Mouse (Mus musculus) C3H10T1/2 (cell line): ENCODE data around the gene Strip1. TPM values are rescaled to one million over a fixed set of nuclear protein-coding genes. Genes with fewer than 3 reads are reported as not detected.

Experiments used
- polyA plus RNA-seq, 2 experiments: library from polyadenylated mRNA; unstranded; fragments of >200 nt; fragmentation: generic; extraction: Trizol; gene quantifications; one replicate each; pipeline ENCODE4 v1.2.1; 2012; ENCODE audit warnings: missing spikeins in 2 of 2

The Strip1 gene
- 10 to 100 TPM; 18.6 to 37.2 TPM for polyA plus RNA-seq

DNA sequence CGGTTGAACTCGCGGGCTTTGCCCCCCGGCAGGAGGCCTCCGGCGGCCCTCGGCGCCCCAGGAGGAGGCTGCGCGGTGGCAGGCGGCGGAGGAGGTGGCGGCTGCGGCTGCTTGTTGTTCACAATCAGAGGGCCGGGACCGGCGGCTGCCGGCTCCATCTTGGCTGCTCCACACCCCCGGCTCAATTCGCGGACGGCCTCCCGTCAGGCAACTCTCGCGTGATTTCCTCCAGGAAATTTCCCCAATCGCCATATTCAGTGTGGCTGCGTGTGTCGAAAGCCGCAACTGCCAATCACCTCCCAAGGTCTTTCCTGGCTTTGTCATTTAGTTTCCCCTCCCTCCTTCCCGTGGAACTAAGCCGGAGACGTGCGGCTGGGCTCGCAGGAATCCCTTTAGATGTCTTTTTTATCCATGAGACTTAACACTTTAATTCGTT is at the start of gene Strip1:
TSS of gene Strip1 (minus strand) at position 172 of the 436 bp plus-strand sequence.

DNA sequence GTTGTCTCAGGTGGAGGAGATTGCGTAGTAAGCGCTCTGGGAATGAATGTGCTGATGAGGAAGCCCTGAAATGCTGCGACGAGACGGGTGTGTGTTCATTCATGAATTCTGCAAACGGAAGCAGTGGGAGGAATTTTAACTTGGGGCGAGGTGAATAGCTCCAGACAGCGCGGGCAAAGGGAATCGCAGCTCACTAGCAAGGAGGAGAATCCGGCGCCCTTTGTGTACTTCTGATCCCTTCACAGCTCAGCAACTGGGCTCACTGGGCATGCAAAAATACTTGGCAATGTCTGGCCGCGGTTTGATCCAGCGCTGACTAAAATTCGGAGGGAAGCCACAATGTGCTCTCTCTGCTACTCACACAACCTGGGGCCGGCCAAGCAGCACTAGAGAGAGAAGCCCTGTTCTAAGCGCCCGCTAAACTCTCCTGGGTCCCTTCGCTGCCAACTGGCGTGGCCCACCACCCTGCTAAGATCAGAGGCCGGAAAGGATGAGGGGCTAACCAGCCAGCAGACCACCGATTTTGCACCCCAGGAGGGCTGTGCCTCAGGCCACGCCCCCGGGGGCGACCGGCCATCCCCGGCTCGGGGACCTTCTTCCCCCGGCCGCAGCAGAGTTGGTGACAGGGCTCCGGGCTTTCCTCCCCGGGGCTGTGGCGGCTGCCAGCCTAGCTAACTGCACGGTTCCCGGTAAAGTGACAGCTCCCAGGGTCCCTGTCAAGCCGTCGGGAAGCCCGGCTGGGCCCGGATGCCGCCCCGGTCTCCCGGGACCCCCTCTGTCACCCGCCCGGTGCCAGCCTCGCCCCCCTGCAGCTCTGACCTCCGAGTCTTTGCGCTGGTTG is 592 bp downstream of the Strip1 start, which contains the start of gene Gm10961:
TSS of gene Gm10961 (plus strand) at position 641 of the 841 bp plus-strand sequence.

DNA sequence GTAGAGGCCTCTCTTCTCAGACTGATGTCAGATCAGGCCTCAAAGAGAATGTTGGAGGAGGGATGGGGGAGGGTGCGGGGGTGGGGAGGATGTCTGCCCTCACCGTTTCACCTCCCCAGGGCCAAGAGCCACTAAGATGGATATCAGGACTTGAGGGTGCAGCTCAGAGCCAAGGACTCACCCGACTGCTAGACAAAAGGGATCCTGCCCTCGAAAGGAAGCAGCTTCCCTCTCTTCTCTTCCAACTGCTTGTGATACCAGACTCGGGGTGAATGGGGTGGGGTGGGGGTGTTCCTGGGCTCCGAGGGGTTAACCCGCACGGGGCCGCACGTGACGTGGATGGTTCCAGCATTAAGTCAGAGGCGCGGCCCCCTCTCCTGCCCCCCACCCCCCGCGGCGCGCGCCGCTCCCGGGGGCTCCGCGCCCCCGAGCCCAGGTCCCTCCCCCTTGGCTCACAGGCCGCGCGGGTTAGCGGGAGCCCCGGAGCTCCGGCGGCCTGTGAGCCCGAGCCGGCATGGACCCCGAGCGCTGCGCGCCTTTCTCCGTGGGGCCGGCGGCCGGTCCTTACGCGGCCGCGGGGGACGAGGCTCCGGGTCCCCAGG is 36.7 kb downstream of the Strip1 start, which contains the start of gene Alx3:
TSS of gene Alx3 (plus strand) at position 370 of the 602 bp plus-strand sequence.

Other genes with a start within 250 kb of the Strip1 start
- gene Kcnc4, start 172.1 kb downstream of the Strip1 start, polyA plus RNA-seq = under 1 TPM in 1 of 2 experiments, not detected in 1; 0.02 TPM
- gene Slc6a17, start 113.7 kb downstream of the Strip1 start, polyA plus RNA-seq = not detected
- gene Ubl4b, start 76.6 kb downstream of the Strip1 start, polyA plus RNA-seq = not detected
- under 1 TPM in 1 of 2 experiments, not detected in 1; 0.53 TPM for gene Alx3, start 36.7 kb downstream of the Strip1 start, polyA plus RNA-seq
- not detected for gene Gm10961, start 372 bp downstream of the Strip1 start, polyA plus RNA-seq
- 10 to 100 TPM in 1 of 2 experiments, 1 to 10 TPM in 1; 7.0 to 51.5 TPM for gene Ahcyl1, start 64.9 kb upstream of the Strip1 start, polyA plus RNA-seq
- 100 to 1,000 TPM in 1 of 2 experiments, 10 to 100 TPM in 1; 53.3 to 101 TPM for gene Csf1, start 128.8 kb upstream of the Strip1 start, polyA plus RNA-seq
- not detected for gene Eps8l3, start 245.5 kb upstream of the Strip1 start, polyA plus RNA-seq